Mouse (Mus musculus): ENCODE measurements around the gene Duxbl2. TPM values are rescaled to one million over a fixed set of nuclear protein-coding genes. Genes with fewer than 3 reads are reported as not detected.

Gene Duxbl2
- polyA plus RNA-seq, 1 experiment, result 0.76 TPM

Other genes with a start within 250 kb of the Duxbl2 start
- 7.8 and 11.0 TPM in 2 replicates for gene Plac9a, start 215.2 kb upstream of the Duxbl2 start, polyA plus RNA-seq (2012; rRNA removed)
- 3.0 and 5.7 TPM in 2 replicates for gene Tmem254a, start 190.7 kb upstream of the Duxbl2 start, polyA plus RNA-seq (2012; rRNA removed)
- gene Cphx1, start 180.0 kb upstream of the Duxbl2 start, polyA plus RNA-seq (2012; rRNA removed), result not detected in 2 replicates
- 0.13 and 0.27 TPM in 2 replicates for gene Duxbl1, start 139.8 kb upstream of the Duxbl2 start, polyA plus RNA-seq (2012; rRNA removed)
- gene Gm9780, start 75.6 kb upstream of the Duxbl2 start, polyA plus RNA-seq (2012; rRNA removed), result 317 and 490 TPM in 2 replicates
- gene Tmem254c, start 51.0 kb upstream of the Duxbl2 start, polyA plus RNA-seq (2012; rRNA removed), result 18.1 and 23.3 TPM in 2 replicates
- not detected in 2 replicates for gene Cphx2, start 36.8 kb upstream of the Duxbl2 start, polyA plus RNA-seq (2012; rRNA removed)
- not detected in 2 replicates for gene Cphx3, start 36.1 kb upstream of the Duxbl2 start, polyA plus RNA-seq (2012; rRNA removed)
- gene Plac9b, start 64.1 kb downstream of the Duxbl2 start, polyA plus RNA-seq (2012; rRNA removed), result 83.1 and 189 TPM in 2 replicates
- gene Tmem254b, start 88.7 kb downstream of the Duxbl2 start, polyA plus RNA-seq (2012; rRNA removed), result 25.7 and 41.1 TPM in 2 replicates
- 0.24 and 0.50 TPM in 2 replicates for gene Duxbl3, start 139.6 kb downstream of the Duxbl2 start, polyA plus RNA-seq (2012; rRNA removed)

All from lung, adult 2 months (tissue).